Mouse (Mus musculus) kidney, postnatal 0 days (tissue): ENCODE measurements around the gene Gm45716. TPM values are rescaled to one million over a fixed set of nuclear protein-coding genes. Genes with fewer than 3 reads are reported as not detected.

Experiments
- ATAC-seq: fragments of 200-750 bp; cut with Nextera tagmentation; replicated peaks from 2 replicates; pipeline ENCODE4 v1.8.0; 2017; ENCODE audit warnings: low read depth, moderate number of reproducible peaks, moderate TSS enrichment, moderate library complexity; ENCODE audit not compliant: low FRiP score
- DNase-seq: peaks from one replicate; pipeline ENCODE4 v3.0.0-alpha.2; 2016; ENCODE audit warnings: low spot score
- H3K27ac ChIP-seq: fragments of 300-500 bp; sonication (generic); 2 replicates; pipeline ENCODE4 v1.5.1; 2014; ENCODE audit warnings: mild to moderate bottlenecking
- H3K27me3 ChIP-seq: fragments of 300-500 bp; sonication (generic); 2 replicates; pipeline ENCODE4 v1.6.1; 2014; ENCODE audit warnings: low read length, mixed read lengths; ENCODE audit not compliant: insufficient read depth
- H3K36me3 ChIP-seq: fragments of 300-500 bp; sonication (generic); 2 replicates; pipeline ENCODE4 v1.6.1; 2014; ENCODE audit warnings: low read length, mixed read lengths; ENCODE audit not compliant: insufficient read depth
- H3K4me1 ChIP-seq: fragments of 300-500 bp; sonication (generic); replicated peaks from 2 replicates; pipeline ENCODE4 v1.6.1; 2014; ENCODE audit warnings: antibody characterized with exemption, low read length, mixed read lengths; ENCODE audit not compliant: insufficient read depth
- H3K4me2 ChIP-seq: fragments of 300-500 bp; sonication (generic); 2 replicates; pipeline ENCODE4 v1.6.1; 2014; ENCODE audit warnings: mild to moderate bottlenecking, low read length, moderate library complexity, mixed read lengths
- H3K4me3 ChIP-seq: fragments of 300-500 bp; sonication (generic); replicated peaks from 2 replicates; pipeline ENCODE4 v1.5.1; 2014; ENCODE audit warnings: low read depth, low read length
- H3K9ac ChIP-seq: fragments of 300-500 bp; sonication (generic); 2 replicates; pipeline ENCODE4 v1.6.1; 2014; ENCODE audit warnings: low read depth, low read length
- H3K9me3 ChIP-seq: fragments of 300-500 bp; sonication (generic); replicated peaks from 2 replicates; pipeline ENCODE4 v1.6.1; 2016; ENCODE audit warnings: low read length, inconsistent platforms, mixed read lengths
- CTCF ChIP-seq: IDR thresholded peaks from 2 replicates; pipeline ENCODE4 v1.5.1; 2016; ENCODE audit warnings: antibody characterized with exemption, low read depth, mild to moderate bottlenecking, moderate library complexity
- WGBS: fragments of 180-500 bp; shearing (Covaris S2); extraction: QIAGEN DNeasy Blood & Tissue Kit; methylation state at CpG from one replicate; pipeline ENCODE4 v1.1.7; 2014; 5-methylcytosine and 5-hydroxymethylcytosine counted together
- polyA plus RNA-seq: library from polyadenylated mRNA; unstranded; fragments of >200 nt; fragmentation: Nextera tagmentation; extraction: Ambion mirVana; gene quantifications from 2 replicates; pipeline ENCODE4 v1.2.1, GENCODE M21; 2015

Gm45716 gene
- polyA plus RNA-seq, 1 experiment from 2014 or later: 13.9 TPM

GRCm38 (mm10) chr11:90196521-90197215 is 9.2 kb downstream of the Gm45716 start:
- Histone ChIP-seq H3K4me2 (no peak overlapping the region), H3K4me3 (no peak overlapping the region), H3K36me3 (no peaks in the 10 kb centered on the region), H3K4me1 (no peaks in the 10 kb centered on the region), H3K9ac (no peak overlapping the region), H3K27me3 (no peaks in the 10 kb centered on the region), H3K9me3 (no peaks in the 10 kb centered on the region), H3K27ac (no peak overlapping the region)
- no peak for TF ChIP-seq CTCF
- ATAC-seq (no peak), DNase-seq (no peak)
- 69% methylated on average over 12 of the region's 12 CpGs for WGBS

GRCm38 (mm10) chr11:90198048-90198447 is 10.6 kb downstream of the Gm45716 start:
- DNase-seq (no peak), ATAC-seq (no peak)
- TF ChIP-seq CTCF: no peak
- H3K9ac ChIP-seq: no peak overlapping the region
- H3K4me2 ChIP-seq: no peak overlapping the region
- H3K27ac ChIP-seq: no peak overlapping the region
- no peaks in the 10 kb centered on the region for H3K4me1 ChIP-seq
- no peak overlapping the region for H3K4me3 ChIP-seq
- WGBS: 59% methylated on average over 5 of the region's 5 CpGs
- H3K9me3 ChIP-seq: no peaks in the 10 kb centered on the region
- no peaks in the 10 kb centered on the region for H3K27me3 ChIP-seq
- no peaks in the 10 kb centered on the region for H3K36me3 ChIP-seq

- H3K4me1 ChIP-seq: no peaks in the 10 kb centered on the region
- no peak overlapping the region for H3K4me3 ChIP-seq
- no peaks in the 10 kb centered on the region for H3K27me3 ChIP-seq
- H3K9me3 ChIP-seq: no peaks in the 10 kb centered on the region
- no peak overlapping the region for H3K9ac ChIP-seq
- ATAC-seq (no peak), DNase-seq (no peak)
- WGBS: 85% methylated on average over 2 of the region's 2 CpGs
- no peak for TF ChIP-seq CTCF
- H3K4me2 ChIP-seq: no peak overlapping the region
- H3K27ac ChIP-seq: no peak overlapping the region
- no peaks in the 10 kb centered on the region for H3K36me3 ChIP-seq
Measured at GRCm38 (mm10) chr11:90200826-90201225, 13.3 kb downstream of the Gm45716 start.

GRCm38 (mm10) chr11:90214246-90214645 is 26.8 kb downstream of the Gm45716 start:
- no peaks in the 10 kb centered on the region for H3K36me3 ChIP-seq
- ATAC-seq (no peak), DNase-seq (no peak)
- no peaks in the 10 kb centered on the region for H3K27me3 ChIP-seq
- 78% methylated on average over 7 of the region's 7 CpGs for WGBS
- no peak overlapping the region for H3K27ac ChIP-seq
- H3K9ac ChIP-seq: no peak overlapping the region
- no peak overlapping the region for H3K4me3 ChIP-seq
- H3K9me3 ChIP-seq: no peaks in the 10 kb centered on the region
- H3K4me2 ChIP-seq: no peak overlapping the region
- TF ChIP-seq CTCF: no peak
- H3K4me1 ChIP-seq: no peaks in the 10 kb centered on the region

GRCm38 (mm10) chr11:90220022-90220645 is 32.7 kb downstream of the Gm45716 start:
- no peak for TF ChIP-seq CTCF
- no peak for ATAC-seq
- no peak overlapping the region for H3K27ac ChIP-seq

GRCm38 (mm10) chr11:90220750-90221149 is 33.3 kb downstream of the Gm45716 start:
- DNase-seq (no peak), ATAC-seq (no peak)
- Histone ChIP-seq H3K27ac (no peak overlapping the region), H3K4me1 (no peaks in the 10 kb centered on the region), H3K9me3 (no peaks in the 10 kb centered on the region), H3K9ac (no peak overlapping the region), H3K36me3 (no peaks in the 10 kb centered on the region), H3K4me2 (no peak overlapping the region), H3K4me3 (no peak overlapping the region), H3K27me3 (no peaks in the 10 kb centered on the region)
- no peak for TF ChIP-seq CTCF
- 16% methylated on average over 2 of the region's 2 CpGs for WGBS

More at GRCm38 (mm10) chr11:90220022-90220645, 32.7 kb downstream of the Gm45716 start:
- Histone ChIP-seq H3K36me3 (no peaks in the 10 kb centered on the region), H3K4me1 (no peaks in the 10 kb centered on the region), H3K4me2 (no peak overlapping the region), H3K27me3 (no peaks in the 10 kb centered on the region), H3K9me3 (no peaks in the 10 kb centered on the region), H3K9ac (no peak overlapping the region), H3K4me3 (no peak overlapping the region)
- WGBS: 71% methylated on average over 6 of the region's 6 CpGs
- DNase-seq: no peak
